Mouse (Mus musculus) induced T-regulatory cell, adult 2 months (primary cell): ENCODE results near the gene Fam171a2.
A peak's percentile ranks its signal among the peaks of the same experiment; 100 is the strongest.

Source experiments
- DNase-seq: peaks from one replicate; pipeline ENCODE4 v3.0.0-alpha.2; 2012; ENCODE audit warnings: low read depth

Fam171a2 gene

GRCm38 (mm10) chr11:102453131-102453530, 5.6 kb upstream of the Fam171a2 start:
- no peak for DNase-seq

- no peak for DNase-seq
These were observed 1.8 kb upstream of the Fam171a2 start for GRCm38 (mm10) chr11:102449043-102450008.

GRCm38 (mm10) chr11:102448327-102448726, 845 bp upstream of the Fam171a2 start:
- DNase-seq = no peak

GRCm38 (mm10) chr11:102446581-102447461, 661 bp downstream of the Fam171a2 start:
- no peak for DNase-seq

- no peak for DNase-seq
These were observed 1.6 kb downstream of the Fam171a2 start for GRCm38 (mm10) chr11:102445891-102446361.

- DNase-seq = no peak
These were observed 2.1 kb downstream of the Fam171a2 start for GRCm38 (mm10) chr11:102445264-102445890.

GRCm38 (mm10) chr11:102444781-102445180, 2.7 kb downstream of the Fam171a2 start:
- DNase-seq = no peak

- DNase-seq = no peak
These were observed 3.2 kb downstream of the Fam171a2 start for GRCm38 (mm10) chr11:102444321-102444720.

- DNase-seq = no peak
These were observed 3.7 kb downstream of the Fam171a2 start for GRCm38 (mm10) chr11:102443740-102444139.

GRCm38 (mm10) chr11:102442089-102442488, 5.4 kb downstream of the Fam171a2 start:
- DNase-seq = no peak

GRCm38 (mm10) chr11:102441434-102441833, 6.0 kb downstream of the Fam171a2 start:
- no peak for DNase-seq

GRCm38 (mm10) chr11:102440255-102440654, 7.2 kb downstream of the Fam171a2 start:
- no peak for DNase-seq

GRCm38 (mm10) chr11:102439093-102440082, 8.1 kb downstream of the Fam171a2 start:
- no peak for DNase-seq

- peak; percentile 71 for DNase-seq
These were observed 9.0 kb downstream of the Fam171a2 start for GRCm38 (mm10) chr11:102438212-102439092.

GRCm38 (mm10) chr11:102437120-102438061, 10.1 kb downstream of the Fam171a2 start:
- DNase-seq = no peak

- DNase-seq = no peak
These were observed 11.1 kb downstream of the Fam171a2 start for GRCm38 (mm10) chr11:102436471-102436790.

GRCm38 (mm10) chr11:102435754-102436470, 11.6 kb downstream of the Fam171a2 start:
- no peak for DNase-seq
